Mouse (Mus musculus) spleen, postnatal 10 days (tissue): ENCODE results near the gene Npy2r.

ENCODE experiments used
- DNase-seq, 2 experiments: peaks; one replicate each; pipeline ENCODE4 v3.0.0; 2021 to 2022; ENCODE audit warnings: low spot score in 2 of 2

Gene Npy2r

DNA sequence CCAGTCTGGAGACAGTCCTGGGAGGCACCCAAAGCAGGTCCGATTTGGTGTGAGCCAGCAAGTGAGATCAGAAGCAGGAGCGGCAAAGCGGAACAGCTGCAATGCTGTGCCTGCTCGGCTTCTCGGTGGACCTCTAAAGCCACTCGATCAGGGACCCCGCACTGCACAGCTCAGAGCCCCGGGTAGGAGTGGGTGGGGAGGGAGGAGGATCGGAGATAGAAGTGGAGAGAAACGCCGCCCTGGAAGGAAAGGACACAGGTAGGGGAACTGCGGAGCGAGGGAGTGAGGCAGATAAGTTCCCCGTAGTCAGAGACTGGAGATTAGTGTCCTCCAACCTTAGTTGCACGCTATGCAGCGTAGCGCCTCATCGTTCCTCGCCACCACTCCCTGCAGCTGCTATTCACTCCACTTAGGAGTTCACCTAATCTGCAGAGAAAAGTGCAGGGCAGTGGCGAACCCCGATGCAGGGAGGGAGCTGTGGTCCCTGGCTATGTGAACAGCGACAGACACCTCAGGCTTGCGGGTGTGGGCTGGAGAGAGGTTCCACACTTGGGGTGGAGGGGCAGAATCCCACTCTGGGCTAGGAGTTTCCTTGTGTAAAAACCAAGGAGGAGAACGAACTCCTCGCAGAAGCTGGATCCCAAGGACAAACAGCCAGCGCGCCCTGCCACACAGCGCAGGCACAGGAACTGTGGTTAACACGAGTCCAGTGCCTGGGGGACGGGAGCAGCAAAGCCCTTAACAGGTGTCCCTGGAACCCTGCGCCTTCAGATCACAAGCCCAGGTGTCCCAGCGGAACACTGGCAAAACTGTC lies at the start of gene Npy2r:
Npy2r (minus strand) TSS at position 177 of the 814 bp plus-strand sequence.
- no peak for DNase-seq

- DNase-seq: no peak
Measured at GRCm38 (mm10) chr3:82557786-82558185, 9.9 kb upstream of the Npy2r start.

DNA sequence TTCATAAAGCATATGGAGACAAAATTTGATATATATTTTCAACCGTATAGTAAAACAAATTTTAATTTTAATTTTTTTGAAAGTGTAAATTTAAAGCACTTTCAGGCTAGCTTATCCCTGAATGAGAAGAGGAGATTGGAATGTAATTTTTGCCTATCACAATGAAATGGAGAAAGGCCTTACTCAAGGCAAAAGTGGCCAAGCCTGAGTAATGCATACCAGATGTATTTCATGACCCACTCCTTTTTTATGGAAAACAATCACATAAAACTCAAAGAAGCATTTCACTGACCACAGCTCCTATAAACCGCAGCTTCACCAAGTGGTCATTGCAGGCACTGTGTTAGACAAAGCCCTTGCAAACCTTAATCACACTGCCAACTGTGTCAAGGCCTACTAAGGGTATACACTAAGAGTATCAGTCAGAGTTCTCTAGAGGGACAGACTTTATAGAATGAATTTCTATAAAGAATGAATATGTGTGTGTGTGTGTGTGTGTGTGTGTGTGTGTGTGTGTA lies 8.5 kb upstream of the Npy2r start:
- no peak for DNase-seq

- no peak for DNase-seq
Measured at GRCm38 (mm10) chr3:82549932-82550331, 2.0 kb upstream of the Npy2r start.

DNA sequence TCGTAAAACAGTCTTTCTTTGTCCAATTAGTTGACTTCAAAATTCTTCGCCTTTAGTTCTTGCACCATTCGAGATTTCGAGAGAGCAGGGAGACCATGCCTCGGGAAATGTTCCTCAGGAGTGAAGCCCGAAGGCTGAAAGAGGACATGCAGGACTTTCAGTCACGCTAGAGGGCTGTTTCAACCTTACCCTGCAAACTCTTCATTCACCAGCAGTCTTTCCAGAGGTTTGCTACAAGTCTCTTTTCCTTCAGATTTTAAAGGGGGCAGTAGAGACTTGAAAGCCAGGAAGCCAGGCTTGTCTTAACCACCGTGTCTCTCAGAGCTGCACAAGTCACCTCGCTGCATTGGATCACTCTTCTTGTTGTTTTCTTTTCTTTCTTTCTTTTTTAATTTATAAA lies 869 bp upstream of the Npy2r start:
- no peak for DNase-seq

GRCm38 (mm10) chr3:82541449-82541848 lies 6.4 kb downstream of the Npy2r start:
- DNase-seq: no peak

DNA sequence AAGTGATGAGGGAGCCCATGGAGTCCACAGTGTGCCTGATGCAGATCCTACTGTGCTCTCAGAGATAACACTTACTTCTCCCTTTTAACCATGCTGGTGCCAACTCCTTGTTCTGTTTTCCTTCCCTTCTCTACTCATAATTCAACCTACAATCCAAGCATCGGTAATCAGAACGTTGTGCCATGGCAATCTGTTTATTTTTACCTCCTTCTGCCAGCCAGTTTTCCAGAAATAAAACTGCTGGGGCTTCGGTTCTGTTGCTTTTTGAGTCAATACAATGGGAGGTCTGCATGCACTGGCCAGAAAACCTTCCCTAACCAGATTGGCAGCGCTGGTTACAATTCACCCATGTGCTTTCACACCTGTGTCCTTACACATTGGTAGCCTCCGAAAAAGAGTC lies 7.9 kb downstream of the Npy2r start:
- DNase-seq: no peak

DNA sequence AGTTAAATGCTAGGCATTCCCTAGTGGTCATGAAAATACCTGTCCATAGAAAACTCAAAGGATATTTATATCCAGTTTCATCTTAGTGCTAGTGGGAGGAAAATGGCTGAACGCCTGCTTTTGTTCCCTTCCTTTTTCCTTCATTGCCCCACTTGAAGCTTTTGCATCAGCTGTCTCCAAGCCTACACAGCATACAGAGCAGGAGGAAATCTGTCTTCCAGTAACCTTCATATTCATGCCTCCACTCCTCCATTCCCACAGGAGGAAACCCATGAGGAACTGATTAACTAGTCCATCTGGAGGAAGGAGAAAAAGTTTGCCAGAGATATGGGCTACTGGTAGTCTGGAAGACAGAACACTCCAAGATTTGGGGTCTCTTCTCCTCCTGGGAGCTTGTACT lies 23.1 kb downstream of the Npy2r start:
- DNase-seq: no peak

DNA sequence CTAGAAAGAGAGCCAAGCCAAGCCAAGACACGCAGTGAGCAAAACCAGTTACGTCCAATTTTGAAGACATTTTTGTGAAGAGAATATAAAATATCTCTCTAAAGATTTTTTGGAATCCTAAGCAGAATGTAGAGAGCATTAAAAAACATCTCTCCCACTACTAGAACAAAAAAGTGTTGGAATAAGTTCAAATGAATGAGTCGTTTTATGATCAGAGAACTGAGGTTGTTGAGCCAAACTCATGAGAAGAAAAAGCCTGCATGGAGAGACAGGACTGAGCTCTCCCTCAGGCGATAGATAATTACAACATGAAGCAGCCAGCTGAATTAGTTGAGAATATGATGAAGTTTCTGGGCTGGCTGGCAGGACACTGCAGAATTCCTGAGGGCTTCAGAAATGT lies 49.9 kb downstream of the Npy2r start:
- DNase-seq: no peak
